Mouse (Mus musculus) embryonic facial prominence, embryonic 11.5 days (tissue): ENCODE results near the gene Csrnp2. TPM values are rescaled to one million over a fixed set of nuclear protein-coding genes. Genes with fewer than 3 reads are reported as not detected.
A peak's percentile ranks its signal among the peaks of the same experiment; 100 is the strongest.
"Not testable (repeated sequence)": the region's sequence is repeated elsewhere in the genome, so short reads cannot be mapped to it uniquely, and the experiment has no call there.

Experiments used
- ATAC-seq: fragments of 200-750 bp; cut with Nextera tagmentation; replicated peaks from 2 replicates; pipeline ENCODE4 v1.8.0; 2017; ENCODE audit warnings: low read depth; ENCODE audit not compliant: insufficient number of reproducible peaks, low FRiP score, low TSS enrichment
- DNase-seq: peaks from one replicate; pipeline ENCODE4 v3.0.0-alpha.2; 2015; ENCODE audit warnings: low spot score
- H3K27ac ChIP-seq: fragments of 300-500 bp; sonication (generic); replicated peaks from 2 replicates; pipeline ENCODE4 v1.5.1; 2014; ENCODE audit warnings: mild to moderate bottlenecking, low read depth, low read length, control low read depth
- H3K27me3 ChIP-seq: fragments of 300-500 bp; sonication (generic); 2 replicates; pipeline ENCODE4 v1.6.1; 2014; ENCODE audit warnings: mild to moderate bottlenecking, low read length, moderate library complexity, mixed read lengths; ENCODE audit not compliant: control insufficient read depth, insufficient read depth
- H3K36me3 ChIP-seq: fragments of 300-500 bp; sonication (generic); replicated peaks from 2 replicates; pipeline ENCODE4 v1.6.1; 2014; ENCODE audit warnings: low read depth, mild to moderate bottlenecking, low read length, moderate library complexity, mixed read lengths; ENCODE audit not compliant: control insufficient read depth, insufficient read depth
- H3K4me1 ChIP-seq: fragments of 300-500 bp; sonication (generic); 2 replicates; pipeline ENCODE4 v1.6.1; 2014; ENCODE audit warnings: low read length, mixed read lengths; ENCODE audit not compliant: control insufficient read depth, insufficient read depth
- H3K4me2 ChIP-seq: fragments of 300-500 bp; sonication (generic); 2 replicates; pipeline ENCODE4 v1.6.1; 2014; ENCODE audit warnings: low read depth, mild to moderate bottlenecking, control low read depth, low read length, moderate library complexity
- H3K4me3 ChIP-seq: fragments of 300-500 bp; sonication (generic); 2 replicates; pipeline ENCODE4 v1.5.1; 2014; ENCODE audit warnings: low read depth, low read length, control low read depth
- H3K9ac ChIP-seq: fragments of 300-500 bp; sonication (generic); replicated peaks from 2 replicates; pipeline ENCODE4 v1.6.1; 2014; ENCODE audit warnings: mild to moderate bottlenecking, control low read depth, low read length
- H3K9me3 ChIP-seq: fragments of 300-500 bp; sonication (generic); replicated peaks from 2 replicates; pipeline ENCODE4 v1.6.1; 2016; ENCODE audit warnings: mild to moderate bottlenecking, low read length, inconsistent platforms, mixed read lengths; ENCODE audit not compliant: control insufficient read depth
- WGBS: fragments of 180-500 bp; shearing (Covaris S2); extraction: QIAGEN DNeasy Blood & Tissue Kit; methylation state at CpG from one replicate; pipeline ENCODE4 v1.1.7; 2014; 5-methylcytosine and 5-hydroxymethylcytosine counted together
- polyA plus RNA-seq: library from polyadenylated mRNA; unstranded; fragments of >200 nt; fragmentation: Nextera tagmentation; extraction: Ambion mirVana; gene quantifications from 2 replicates; pipeline ENCODE4 v1.2.1, GENCODE M21; 2014

Csrnp2 gene
- polyA plus RNA-seq, 1 experiment from 2014 or later: 23.0 TPM

- Histone ChIP-seq H3K27me3 (no peaks in the 10 kb centered on the region), H3K4me2 (no peak overlapping the region), H3K4me1 (no peaks in the 10 kb centered on the region), H3K27ac (no peak overlapping the region), H3K4me3 (no peak overlapping the region), H3K36me3 (no peaks in the 10 kb centered on the region; the same call in none of the 2 replicates), H3K9ac (no peak overlapping the region), H3K9me3 (no peaks in the 10 kb centered on the region)
- WGBS: 93% methylated on average over 14 of the region's 14 CpGs
- no peak for DNase-seq
- no peak for ATAC-seq
Observed at GRCm38 (mm10) chr15:100525405-100525804, 30.1 kb upstream of the Csrnp2 start.

- no peak for DNase-seq
- WGBS: 90% methylated on average over 14 of the region's 14 CpGs
- Histone ChIP-seq H3K36me3 (no peaks in the 10 kb centered on the region; the same call in none of the 2 replicates), H3K9me3 (no peaks in the 10 kb centered on the region), H3K4me3 (no peak overlapping the region), H3K4me1 (no peaks in the 10 kb centered on the region), H3K27me3 (no peaks in the 10 kb centered on the region), H3K4me2 (no peak overlapping the region), H3K27ac (no peak overlapping the region), H3K9ac (no peak overlapping the region)
- no peak for ATAC-seq
Observed at GRCm38 (mm10) chr15:100520306-100520705, 25.0 kb upstream of the Csrnp2 start.

- Histone ChIP-seq H3K36me3 (peaks cover 11% of the 10 kb centered on the region), H3K4me3 (no peak overlapping the region), H3K27me3 (no peaks in the 10 kb centered on the region), H3K27ac (no peak overlapping the region), H3K4me1 (no peaks in the 10 kb centered on the region), H3K9me3 (no peaks in the 10 kb centered on the region), H3K4me2 (no peak overlapping the region), H3K9ac (no peak overlapping the region)
- ATAC-seq (no peak), DNase-seq (no peak)
- WGBS: 81% methylated on average over 2 of the region's 2 CpGs
Observed at GRCm38 (mm10) chr15:100515121-100515520, 19.8 kb upstream of the Csrnp2 start.

- whole genome bisulfite sequencing: 89% methylated on average over 4 of the region's 4 CpGs
- H3K36me3 ChIP-seq: peaks cover 11% of the 10 kb centered on the region
- no peak for ATAC-seq
Observed at GRCm38 (mm10) chr15:100513387-100513786, 18.1 kb upstream of the Csrnp2 start.

GRCm38 (mm10) chr15:100510072-100510471, 14.8 kb upstream of the Csrnp2 start:
- H3K36me3 ChIP-seq: peaks cover 11% of the 10 kb centered on the region
- H3K9me3 ChIP-seq: no peaks in the 10 kb centered on the region
- no peak overlapping the region for H3K4me3 ChIP-seq
- H3K27ac ChIP-seq: no peak overlapping the region
- ATAC-seq (no peak), DNase-seq (no peak)
- no peak overlapping the region for H3K4me2 ChIP-seq
- WGBS: 92% methylated on average over 11 of the region's 11 CpGs
- no peak overlapping the region for H3K9ac ChIP-seq
- no peaks in the 10 kb centered on the region for H3K27me3 ChIP-seq
- H3K4me1 ChIP-seq: no peaks in the 10 kb centered on the region

More at GRCm38 (mm10) chr15:100513387-100513786, 18.1 kb upstream of the Csrnp2 start:
- H3K27ac ChIP-seq: no peak overlapping the region
- H3K27me3 ChIP-seq: no peaks in the 10 kb centered on the region
- no peak overlapping the region for H3K4me3 ChIP-seq
- H3K4me1 ChIP-seq: no peaks in the 10 kb centered on the region
- no peak overlapping the region for H3K9ac ChIP-seq
- H3K4me2 ChIP-seq: no peak overlapping the region
- DNase-seq: no peak
- H3K9me3 ChIP-seq: no peaks in the 10 kb centered on the region

- Histone ChIP-seq H3K4me1 (no peaks in the 10 kb centered on the region), H3K4me2 (no peak overlapping the region), H3K9ac (0 out of 2 replicates have a peak overlapping the region, but pooled peaks have one; percentile 13), H3K27ac (no peak overlapping the region), H3K9me3 (no peaks in the 10 kb centered on the region), H3K4me3 (no peak overlapping the region), H3K36me3 (peaks cover 14% of the 10 kb centered on the region), H3K27me3 (no peaks in the 10 kb centered on the region)
- 92% methylated on average over 13 of the region's 13 CpGs for WGBS
- no peak for DNase-seq
- ATAC-seq: no peak
Observed at GRCm38 (mm10) chr15:100508454-100509167, 13.3 kb upstream of the Csrnp2 start.

- 86% methylated on average over 8 of the region's 8 CpGs for WGBS
- not testable (repeated sequence) for H3K9me3 ChIP-seq, H3K4me1 ChIP-seq, H3K27ac ChIP-seq, H3K4me3 ChIP-seq, H3K9ac ChIP-seq, H3K27me3 ChIP-seq, DNase-seq, H3K36me3 ChIP-seq, H3K4me2 ChIP-seq, ATAC-seq
Observed at GRCm38 (mm10) chr15:100499506-100499905, 4.2 kb upstream of the Csrnp2 start.

GRCm38 (mm10) chr15:100494647-100495046, 641 bp downstream of the Csrnp2 start:
- Histone ChIP-seq H3K4me2 (peak overlapping the region; percentile 57), H3K4me1 (peaks cover 11% of the 10 kb centered on the region; the same call in 1 of the 2 replicates), H3K27me3 (no peaks in the 10 kb centered on the region), H3K9me3 (no peaks in the 10 kb centered on the region), H3K36me3 (no peaks in the 10 kb centered on the region; the same call in 1 of the 2 replicates), H3K4me3 (peak overlapping the region; percentile 81), H3K9ac (peak overlapping the region; percentile 94), H3K27ac (peak overlapping the region; percentile 85)
- DNase-seq: peak; percentile 72
- peak; percentile 86 for ATAC-seq
- under 1% methylated on average over 29 of the region's 29 CpGs for WGBS
